Mouse (Mus musculus) cortical plate, adult 2 months (tissue): ENCODE measurements at regions not wholly inside any gene's neighbourhood (a gene's known extent, or its start where the extent isn't known, plus 50 kb on each side); places are given as distances from the start of the nearest gene placed in this dataset.

Experiments
- CTCF ChIP-seq: fragments of 200-500 bp; IDR thresholded peaks from 2 replicates; pipeline ENCODE4 v1.5.1; 2011; ENCODE audit warnings: mild to moderate bottlenecking, control low read depth, low read length; ENCODE audit not compliant: insufficient read depth; ENCODE audit errors: extremely low read depth
- POLR2A ChIP-seq: fragments of 200-500 bp; IDR thresholded peaks from 2 replicates; pipeline ENCODE4 v1.6.1; 2011; ENCODE audit warnings: mild to moderate bottlenecking, low read length, control low read depth; ENCODE audit not compliant: insufficient read depth; ENCODE audit errors: extremely low read depth

- TF ChIP-seq CTCF (no peak), POLR2A (no peak)
These were observed 85.0 kb upstream of the Megf9 start for GRCm38 (mm10) chr4:70619636-70620287.
